Mouse (Mus musculus) B cell, adult 62 days (primary cell): ENCODE data around the gene Sgsm3. TPM values are rescaled to one million over a fixed set of nuclear protein-coding genes. Genes with fewer than 3 reads are reported as not detected.

ENCODE experiments used
- total RNA-seq: library from RNA; stranded (reverse); gene quantifications from 4 replicates; pipeline ENCODE4 v1.2.4, GENCODE M21; 2023

Gene Sgsm3
- total RNA-seq = 17.4 to 18.8 TPM (median 18.2 TPM) in 4 replicates

GRCm38 (mm10) chr15:80977620-80978334 lies at the start of gene Sgsm3:
TSS of gene Sgsm3 (plus strand) at chr15:80977765.

GRCm38 (mm10) chr15:80948145-80949135 lies 29.1 kb upstream of the Sgsm3 start, which contains the start of gene Adsl:
TSS of gene Adsl (plus strand) at chr15:80948490.

Other genes with a start within 250 kb of the Sgsm3 start
- gene Adsl, start 29.3 kb upstream of the Sgsm3 start, total RNA-seq = 52.8 to 60.9 TPM (median 56.9 TPM) in 4 replicates
- 116 to 140 TPM (median 131 TPM) in 4 replicates for gene Mrtfa, start 213.0 kb downstream of the Sgsm3 start, total RNA-seq